Mouse (Mus musculus) embryonic fibroblast, embryonic 13.5 days (primary cell): ENCODE measurements around the gene Fam53b.

ENCODE experiments used
- CTCF ChIP-seq: IDR thresholded peaks from 2 replicates; pipeline ENCODE4 v1.5.1; 2011; ENCODE audit warnings: mild to moderate bottlenecking, control low read depth, low read length, moderate library complexity, borderline replicate concordance; ENCODE audit not compliant: insufficient read depth
- POLR2A ChIP-seq: IDR thresholded peaks from 2 replicates; pipeline ENCODE4 v1.6.1; 2011; ENCODE audit warnings: low read depth, mild to moderate bottlenecking, control low read depth, low read length, moderate library complexity

- TF ChIP-seq CTCF, result no peak
- no peak for TF ChIP-seq POLR2A
These were observed 44.4 kb upstream of the Fam53b start for GRCm38 (mm10) chr7:132858043-132858608.
